Mouse (Mus musculus): Measurements from ENCODE around the gene Calr.
A peak's percentile ranks its signal among the peaks of the same experiment; 100 is the strongest.

Gene Calr

DNA sequence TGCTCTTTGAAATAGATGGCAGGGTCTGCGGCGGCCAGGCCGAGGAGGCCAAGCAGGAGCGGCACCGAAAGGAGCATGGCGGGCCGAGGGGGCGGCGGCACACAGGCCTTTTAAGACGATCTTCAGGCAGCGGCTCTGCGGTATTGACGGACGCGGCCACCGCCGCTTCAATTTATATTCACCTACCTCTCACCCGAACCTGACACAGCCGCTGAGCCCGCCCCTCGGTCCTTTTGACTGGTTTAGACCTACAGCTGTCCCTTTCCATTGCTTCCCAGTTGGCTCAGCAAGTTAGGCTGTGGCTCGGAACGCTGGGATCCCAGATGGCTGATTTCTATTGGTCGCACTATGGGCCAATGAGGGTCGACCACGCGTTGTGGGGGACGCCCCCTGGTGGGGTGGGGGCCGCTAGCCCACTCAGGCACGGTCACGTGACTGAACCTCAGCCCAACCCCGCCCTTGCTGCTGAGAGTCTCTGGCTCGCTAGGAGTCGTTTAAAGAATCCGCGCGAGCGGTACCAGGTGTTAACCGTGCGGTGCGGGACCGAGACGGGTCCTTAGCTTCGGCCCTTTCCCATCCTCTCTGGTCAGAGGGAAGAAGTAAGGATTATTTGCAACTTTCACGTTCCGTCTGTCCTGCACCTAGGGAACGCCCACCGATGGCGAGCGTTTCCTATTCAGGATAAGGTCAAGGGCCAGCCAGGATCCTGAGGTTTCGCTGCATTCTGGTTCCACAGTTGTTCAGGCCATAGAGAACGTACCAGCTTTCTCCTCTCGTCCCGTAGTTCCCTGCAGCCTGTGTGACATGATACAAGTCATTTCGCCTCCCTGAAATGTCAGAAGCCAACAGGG is at the start of gene Calr:
Calr (minus strand) TSS at position 213 of the 851 bp plus-strand sequence.
- DNase-seq (ENCODE audit: low spot score) = peak; percentile 100

DNA sequence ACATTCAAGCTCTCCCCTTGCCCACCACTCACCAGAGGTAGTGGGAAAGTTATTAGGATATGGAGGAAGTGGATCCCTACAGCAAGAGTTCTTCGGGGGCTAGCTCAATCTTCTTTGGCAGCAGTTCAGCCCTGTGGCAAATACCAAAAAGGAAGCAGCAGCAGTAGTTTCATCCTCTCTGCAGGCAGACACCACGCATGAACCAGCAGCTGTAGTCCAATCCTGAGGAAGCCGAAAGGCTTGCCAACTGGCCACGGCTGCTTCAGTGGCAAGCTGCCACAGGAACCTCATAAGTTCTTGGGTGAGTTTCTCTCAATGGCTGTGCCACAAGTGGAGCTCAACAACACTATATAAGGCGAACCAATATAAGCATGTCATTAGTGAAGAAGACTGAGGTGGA is 49.2 kb upstream of the Calr start:
- no peak for DNase-seq (ENCODE audit: low spot score)

DNA sequence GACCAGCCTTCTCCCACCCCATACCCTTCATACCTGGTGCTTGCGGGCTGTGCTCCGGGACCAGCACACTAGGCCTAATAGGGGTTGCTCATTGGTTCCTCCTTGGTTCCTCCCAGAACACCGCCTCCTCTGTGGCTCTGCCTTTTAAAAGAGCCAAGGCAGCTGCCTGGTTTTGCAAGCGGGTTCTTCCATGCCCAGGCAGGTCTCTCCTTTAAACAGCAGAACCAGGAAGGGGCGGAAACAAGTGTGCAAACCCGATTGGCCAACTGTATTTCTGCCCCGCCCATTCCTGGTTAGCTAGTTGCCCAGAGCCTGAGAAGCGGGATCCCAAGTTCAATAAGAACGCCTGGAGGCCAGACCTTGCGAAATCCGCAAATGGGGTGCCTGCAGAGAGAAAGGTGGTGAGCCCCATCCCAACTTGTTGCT is 47.0 kb upstream of the Calr start, which contains the start of gene Gcdh:
Gcdh (minus strand) TSS at position 213 of the 426 bp plus-strand sequence.
- DNase-seq (ENCODE audit: low spot score) = peak; percentile 98

DNA sequence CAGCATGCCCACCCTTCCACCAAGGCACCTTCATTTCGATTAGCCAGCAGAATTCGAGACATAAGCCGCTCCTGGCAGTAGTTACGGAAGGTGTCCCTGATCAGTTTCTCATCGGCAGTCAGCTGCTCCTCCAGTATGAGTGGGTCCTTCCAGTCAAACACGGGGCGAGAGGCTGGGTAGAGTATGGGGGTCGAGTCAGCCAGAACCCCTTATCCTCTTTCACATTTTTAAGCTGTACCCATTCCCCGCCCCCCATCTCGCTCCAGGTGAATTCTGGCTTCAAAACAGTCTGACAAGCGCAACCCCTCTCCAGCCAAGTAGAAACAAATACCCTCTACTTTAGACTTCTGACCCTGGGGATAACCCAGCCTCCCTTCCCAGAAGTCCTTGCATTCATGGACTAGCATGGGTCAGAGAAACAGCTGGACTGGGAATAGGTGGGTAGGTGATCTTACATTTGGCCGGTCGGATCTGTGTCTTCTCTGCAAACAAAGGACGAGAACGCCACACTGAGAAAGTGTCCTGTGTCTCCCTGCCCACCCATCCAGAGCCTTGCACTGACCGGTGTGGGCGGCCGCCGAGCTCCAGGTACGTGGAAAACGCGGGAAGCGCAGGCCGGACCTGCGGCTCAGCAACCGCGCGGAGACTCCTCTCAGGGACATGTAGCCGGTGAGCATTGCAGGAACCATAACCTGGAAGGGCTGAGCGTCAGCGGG is 46.4 kb upstream of the Calr start:
- no peak for DNase-seq (ENCODE audit: low spot score)

DNA sequence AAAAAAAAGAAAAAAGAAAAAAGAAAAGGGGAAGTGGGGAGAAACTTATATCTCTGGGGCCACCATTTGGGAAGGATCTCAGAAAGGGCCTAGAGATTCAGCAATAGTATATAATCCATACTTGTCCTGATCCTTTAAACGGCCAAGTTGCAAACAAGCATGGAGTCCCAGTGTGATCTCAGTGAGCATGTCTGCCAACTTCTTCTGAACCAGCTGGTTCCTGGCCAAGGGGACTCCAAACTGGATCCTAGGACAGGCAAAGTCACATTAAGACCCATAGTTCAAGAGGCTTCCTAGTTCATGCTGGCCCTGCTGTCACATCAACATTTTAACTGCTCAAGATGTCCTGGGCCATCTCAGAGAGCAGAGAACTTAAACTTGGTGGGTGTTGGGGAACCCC is 42.4 kb upstream of the Calr start:
- no peak for DNase-seq (ENCODE audit: low spot score)

DNA sequence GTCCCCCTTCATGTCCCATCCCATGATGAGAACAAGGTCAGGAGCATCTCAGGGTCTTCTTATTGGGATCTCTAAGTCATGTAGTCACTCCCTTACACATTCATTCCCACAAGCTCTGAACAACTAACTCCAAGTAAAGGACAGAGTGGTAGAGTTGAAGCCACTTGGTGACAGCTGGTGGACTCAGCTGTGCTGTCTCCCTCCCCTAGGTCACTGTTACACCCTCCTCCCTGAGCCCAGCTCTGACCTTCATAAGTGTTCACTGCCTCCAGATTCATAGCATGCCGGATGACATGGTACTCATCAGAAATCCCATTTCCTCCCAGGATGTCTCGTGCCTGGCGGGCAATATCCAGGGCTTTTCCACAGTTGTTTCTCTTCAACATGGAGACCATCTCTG is 41.5 kb upstream of the Calr start:
- DNase-seq (ENCODE audit: low spot score) = no peak

DNA sequence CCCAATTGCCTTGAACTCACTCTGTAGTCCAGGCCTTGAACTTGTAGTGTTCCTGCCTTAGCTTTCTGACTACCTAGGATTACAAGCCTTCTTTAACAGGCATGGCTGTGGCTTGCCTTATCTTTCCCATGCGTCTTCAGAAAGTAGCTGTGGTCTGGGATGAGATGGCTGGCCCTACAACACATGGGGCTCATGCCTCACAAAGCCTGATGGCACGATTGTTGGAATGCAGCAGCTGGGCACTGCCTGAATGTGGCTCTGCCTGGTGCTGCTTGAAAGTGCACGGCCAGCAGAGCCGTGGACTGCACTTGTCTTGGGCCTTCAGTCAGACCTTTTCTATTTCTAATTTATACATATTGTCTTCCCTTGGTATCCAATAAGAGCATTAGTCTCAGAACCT is 38.0 kb upstream of the Calr start:
- no peak for DNase-seq (ENCODE audit: low spot score)

DNA sequence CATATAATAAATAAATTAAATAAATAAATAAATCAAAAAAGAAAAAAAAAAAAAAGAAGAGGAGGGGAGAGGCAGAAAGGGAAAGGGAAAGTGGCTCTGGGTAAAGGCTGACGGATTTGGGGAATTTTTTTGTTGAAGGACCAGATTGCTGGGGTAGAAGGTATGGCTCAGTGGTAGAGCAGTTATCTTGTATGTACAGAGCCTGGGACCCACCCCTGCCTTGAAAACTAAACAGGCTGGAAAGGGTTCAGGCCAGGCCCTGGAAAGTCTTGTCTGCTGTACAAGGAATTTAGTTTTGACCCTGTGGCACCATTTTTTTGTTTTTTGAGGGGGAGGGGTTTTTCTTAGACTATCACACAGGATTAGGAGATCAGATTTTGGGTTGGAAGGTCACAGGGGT is 32.2 kb upstream of the Calr start:
- no peak for DNase-seq (ENCODE audit: low spot score)

DNA sequence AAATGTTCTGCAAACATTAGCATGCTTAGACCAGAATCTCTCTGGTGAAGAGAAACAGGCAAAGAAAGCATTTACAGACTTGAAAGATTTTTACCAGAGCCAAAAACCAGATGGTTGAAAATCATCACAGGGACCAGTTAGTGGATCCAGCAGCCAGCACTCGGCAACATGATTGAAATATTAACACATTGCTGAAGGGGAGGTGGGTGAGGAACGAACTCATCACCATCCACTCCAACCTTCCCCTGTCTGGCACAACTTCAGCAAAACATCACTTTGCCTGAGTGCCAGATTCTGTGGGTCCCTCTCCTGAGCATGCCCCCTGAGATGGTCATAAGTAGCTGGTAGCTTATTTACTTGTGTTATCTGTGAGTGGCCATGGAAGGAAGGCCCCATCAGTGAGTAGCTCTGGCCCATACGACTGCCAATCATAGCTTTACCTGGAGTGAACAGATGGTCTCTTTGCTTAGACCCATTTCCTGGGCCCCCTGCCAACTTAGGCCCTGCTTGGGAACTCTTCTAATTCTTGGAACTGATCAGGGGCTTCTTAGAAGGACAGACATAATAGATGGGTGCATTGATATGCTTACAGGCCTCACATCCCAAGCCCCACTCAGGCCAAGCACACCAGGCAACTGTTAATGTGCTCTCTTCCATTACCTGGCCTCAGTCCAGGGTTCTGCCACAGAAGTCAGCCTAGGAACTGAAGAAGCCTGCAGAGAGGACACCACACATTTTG is 30.7 kb upstream of the Calr start:
- DNase-seq (ENCODE audit: low spot score) = no peak

DNA sequence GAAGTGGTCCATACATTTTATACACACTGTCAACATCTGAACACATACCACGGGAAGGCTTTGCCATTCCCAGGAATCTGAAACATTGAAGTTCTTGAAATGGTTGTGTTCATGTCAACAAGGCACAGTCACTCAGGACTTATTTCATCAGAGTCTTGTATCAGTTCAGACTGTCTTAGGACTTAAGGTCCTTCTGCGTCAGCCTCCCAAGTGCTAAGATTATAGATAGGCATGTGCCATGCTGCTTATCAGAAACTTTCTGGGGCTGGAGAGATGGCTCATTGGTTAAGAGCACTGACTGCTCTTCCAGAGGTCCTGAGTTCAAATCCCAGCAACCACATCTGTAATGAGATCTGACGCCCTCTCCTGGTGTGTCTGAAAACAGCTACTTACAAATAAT is 27.6 kb upstream of the Calr start:
- no peak for DNase-seq (ENCODE audit: low spot score)

DNA sequence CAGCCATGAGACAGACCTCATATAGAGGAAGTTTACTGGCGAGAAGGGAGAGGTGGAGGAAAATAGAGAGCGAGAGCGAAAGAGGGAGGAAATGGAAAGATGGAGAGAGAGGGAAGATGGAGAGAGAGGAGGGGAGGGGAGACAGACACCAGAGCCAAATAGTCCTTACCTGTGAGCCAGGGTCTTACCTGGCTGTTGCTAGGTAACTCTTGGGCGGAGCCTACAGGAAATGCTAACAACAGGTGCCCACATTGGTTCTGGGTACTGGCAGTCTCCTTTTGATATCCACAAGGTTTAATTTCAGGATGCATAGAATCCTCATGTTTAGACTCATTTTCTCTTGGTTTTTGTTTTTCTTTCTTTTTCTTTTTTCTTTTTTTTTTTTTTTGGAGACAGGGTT is 26.3 kb upstream of the Calr start:
- DNase-seq (ENCODE audit: low spot score) = no peak

DNA sequence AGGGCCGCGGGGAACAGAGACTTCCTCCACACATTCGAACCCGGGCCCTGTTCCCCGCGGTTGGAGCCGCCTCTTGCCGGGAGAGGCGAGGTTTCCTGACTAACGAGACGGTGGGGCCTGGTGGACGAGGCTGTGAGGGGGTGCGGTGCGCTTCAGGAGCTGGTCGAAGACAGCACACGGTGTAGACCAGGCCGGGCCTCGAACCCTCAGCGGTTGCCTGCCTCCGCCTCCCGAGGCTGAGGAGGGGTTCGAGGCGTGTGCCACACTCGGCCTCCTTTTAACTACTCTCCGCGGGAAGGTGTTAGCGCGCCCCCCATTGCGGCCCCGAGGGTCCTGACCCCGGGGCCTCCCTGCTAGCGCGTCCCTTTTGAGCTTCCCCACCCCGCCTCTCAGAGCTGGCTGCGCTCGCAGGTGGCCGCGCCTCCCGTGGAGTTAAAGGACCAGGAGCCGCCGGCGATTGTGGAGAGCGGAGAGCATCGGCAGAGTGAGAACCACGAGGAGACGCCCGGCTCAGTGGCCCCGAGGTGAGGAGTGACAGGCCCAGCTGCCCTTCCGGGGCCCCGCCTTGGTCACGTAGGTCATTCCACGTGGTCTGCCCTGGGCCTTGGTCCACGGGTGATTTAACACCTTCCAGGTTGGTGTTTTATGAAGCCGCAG is 25.7 kb upstream of the Calr start:
- DNase-seq (ENCODE audit: low spot score) = peak; percentile 12

DNA sequence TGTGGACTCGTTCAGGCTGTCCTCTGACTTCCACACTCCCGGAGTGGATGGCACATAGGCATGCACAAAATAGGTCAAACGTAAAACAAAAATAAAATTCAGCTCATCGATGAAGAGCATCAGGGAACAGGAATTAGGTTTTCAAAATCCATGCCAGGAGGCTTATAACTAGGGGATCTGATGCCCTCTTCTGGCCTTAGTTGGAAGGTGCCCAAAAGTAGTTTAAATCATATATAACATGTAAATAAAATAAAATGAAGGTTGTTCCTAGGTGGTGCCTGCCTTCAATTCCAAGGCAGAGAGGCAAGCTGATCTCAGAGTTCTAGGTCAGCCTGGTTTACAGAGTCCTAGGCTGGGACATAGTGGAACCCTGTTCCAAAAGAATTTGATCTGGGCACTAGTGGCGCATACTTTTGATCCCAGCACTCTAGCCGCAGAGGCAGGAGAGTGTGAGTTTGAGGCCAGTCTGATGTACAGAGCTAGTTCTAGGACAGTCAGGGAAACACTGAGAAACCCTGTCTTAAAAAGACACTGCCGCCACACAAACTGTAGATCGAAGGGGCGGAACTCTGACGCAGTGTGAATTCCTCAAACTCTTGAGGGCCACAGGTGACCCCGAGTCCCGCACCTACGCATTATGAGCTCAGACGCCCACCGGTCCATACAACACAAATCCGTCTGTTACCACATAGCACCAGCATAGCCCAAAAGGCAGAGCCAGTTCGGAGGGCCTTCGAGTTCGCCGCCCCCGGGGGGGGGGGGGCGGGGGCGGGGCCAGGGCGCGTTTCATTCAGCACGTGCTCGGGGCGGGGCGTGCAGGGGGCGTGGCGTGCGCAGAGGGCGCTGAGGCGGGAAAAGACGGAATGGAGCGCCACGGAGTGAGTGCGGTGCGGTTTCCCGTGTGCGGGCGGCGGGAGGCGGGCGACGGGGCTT is 24.9 kb upstream of the Calr start, which contains the start of gene Syce2:
Syce2 (plus strand) TSS at position 736 of the 933 bp plus-strand sequence.
- peak; percentile 81 for DNase-seq (ENCODE audit: low spot score)

DNA sequence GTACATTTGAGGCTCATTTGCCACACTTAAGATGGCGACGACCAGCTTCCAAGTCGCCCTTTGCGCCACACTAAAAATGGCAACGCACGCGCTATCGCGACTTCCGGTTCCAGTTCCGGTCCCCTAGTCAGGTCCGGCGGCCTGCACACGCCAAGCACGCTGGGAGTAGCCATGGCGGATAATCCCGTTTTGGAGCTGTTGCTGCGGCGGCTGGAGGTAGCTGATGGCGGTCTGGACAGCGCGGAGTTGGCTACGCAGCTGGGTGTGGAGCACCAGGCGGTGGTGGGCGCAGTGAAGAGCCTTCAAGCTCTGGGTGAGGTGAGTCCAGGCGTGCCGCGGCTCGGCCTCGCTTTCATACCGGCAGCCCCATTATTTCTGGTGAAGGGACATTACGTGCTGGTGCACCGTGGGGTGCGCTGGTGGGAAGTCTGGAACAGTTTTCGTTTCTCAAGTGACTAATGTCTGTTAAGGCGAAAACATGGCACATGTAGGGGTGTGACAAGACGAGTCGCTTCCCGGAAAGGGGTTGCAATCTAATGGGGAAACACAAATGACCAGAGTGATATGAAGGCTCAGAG is 10.2 kb upstream of the Calr start, which contains the start of gene Farsa:
Farsa (plus strand) TSS at position 126 of the 578 bp plus-strand sequence.
- DNase-seq (ENCODE audit: low spot score) = peak; percentile 94

DNA sequence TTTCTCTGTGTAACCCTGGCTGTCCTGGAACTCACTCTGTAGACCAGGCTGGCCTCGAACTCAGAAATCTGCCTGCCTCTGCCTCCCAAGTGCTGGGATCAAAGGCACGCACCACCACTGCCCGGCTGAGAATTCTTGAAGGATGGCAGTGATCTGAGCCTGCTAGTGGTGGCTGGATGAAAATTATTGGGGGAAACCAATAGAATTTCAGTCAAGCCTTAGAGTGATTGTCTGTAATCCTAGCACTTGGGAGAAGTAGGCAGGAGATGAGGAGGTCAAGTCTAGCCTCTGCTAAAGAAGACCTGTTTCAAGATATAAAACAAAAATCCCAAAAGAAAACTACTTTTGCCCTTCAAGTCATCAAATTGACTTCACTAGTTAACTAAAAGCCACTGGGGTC is 9.7 kb upstream of the Calr start:
- DNase-seq (ENCODE audit: low spot score) = no peak

DNA sequence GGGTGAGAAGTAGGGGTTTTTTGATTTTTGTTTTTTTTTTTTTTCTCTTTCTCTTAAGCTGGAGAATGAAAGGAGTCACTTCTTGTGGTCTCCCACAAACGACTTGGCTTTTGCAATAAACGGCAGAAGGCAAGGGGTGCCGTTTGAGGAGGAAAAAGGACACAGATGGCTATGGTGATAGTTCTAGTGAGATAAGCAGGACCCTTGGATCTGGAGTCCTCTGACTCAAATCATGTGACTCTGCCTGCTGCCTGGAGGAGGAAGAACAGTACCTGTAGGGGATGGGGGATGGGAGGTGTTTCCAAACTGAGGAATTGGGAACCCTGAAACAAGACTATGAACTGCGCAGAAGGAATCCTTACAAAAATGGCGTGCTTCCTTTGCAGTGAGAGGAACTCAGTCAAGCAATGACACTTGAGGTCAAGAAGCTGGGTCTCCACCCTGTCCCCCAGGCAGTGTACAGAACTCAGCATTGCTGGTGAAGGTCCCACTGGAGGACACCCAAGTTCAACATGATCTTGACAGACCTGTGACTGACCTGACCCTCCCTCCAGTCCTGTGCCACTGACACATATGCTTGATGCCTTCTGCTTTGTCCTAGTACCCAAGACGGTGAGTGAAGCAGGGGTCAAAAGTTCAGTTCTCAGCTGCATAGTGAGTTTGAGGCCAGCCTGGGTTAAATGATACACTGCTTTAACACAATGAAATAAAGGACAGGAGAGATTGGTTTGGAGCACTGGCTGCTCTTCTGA is 1.1 kb upstream of the Calr start:
- peak; percentile 18 for DNase-seq (ENCODE audit: low spot score)

DNA sequence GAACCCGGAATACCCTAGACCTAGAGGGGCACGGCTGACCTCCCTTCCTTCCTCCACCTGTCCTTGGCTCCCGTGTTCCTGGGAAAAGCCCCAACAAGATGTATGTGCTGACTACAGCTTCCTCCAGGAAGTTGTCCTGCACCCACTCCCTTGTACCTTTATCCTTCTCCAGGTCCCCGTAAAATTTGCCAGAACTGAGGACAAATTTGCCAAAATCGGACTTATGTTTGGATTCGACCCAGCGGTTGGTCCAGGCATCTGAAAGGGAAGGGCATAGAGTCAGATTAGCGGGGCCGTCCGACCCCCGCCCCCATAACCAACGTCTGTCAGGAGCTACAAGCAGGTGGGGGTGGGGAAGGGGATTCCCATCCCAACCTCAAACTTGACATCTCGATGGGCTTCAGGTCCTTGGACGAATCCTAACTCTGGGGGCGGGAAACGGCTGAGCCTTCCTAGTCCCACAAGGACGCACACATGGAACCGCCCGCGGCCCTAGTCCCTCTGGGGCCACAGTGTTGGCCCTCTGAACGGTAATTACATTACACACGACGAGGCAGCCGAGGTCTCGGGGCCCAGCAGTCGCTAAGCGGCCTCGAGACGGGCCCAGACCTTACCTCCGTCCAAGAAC is 526 bp downstream of the Calr start:
- no peak for DNase-seq (ENCODE audit: low spot score)

DNA sequence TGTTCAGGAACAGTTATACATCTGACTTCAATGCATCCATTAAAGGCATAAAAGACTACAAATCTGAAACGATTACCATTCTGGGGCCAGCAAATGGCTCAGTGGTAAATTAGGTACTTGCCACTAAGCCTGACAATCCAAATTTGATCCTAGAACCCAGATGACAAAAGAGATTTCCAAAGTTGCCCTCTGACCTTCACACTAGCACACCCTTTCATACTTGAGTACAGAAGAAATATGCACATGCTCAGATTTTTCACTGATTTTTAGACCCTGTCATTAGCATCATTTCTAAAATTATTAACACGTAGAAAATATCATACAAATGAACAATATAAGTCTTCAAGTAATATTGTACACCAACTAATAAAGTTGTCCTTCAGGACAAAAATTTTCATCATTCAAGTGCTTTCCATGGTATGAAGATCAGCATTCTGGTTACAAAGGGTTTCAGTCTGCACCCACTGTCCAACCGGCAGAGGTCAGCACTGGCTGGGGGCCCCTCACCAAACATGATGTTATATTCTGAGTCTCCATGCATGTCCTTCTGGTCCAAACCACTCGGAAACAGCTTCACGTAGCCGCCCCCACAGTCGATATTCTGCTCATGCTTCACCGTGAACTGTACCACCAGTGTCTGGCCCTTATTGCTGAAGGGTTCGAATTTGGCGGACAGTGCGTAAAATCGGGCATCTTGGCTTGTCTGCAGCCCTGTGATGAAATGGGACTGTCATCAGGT is 1.2 kb downstream of the Calr start:
- peak; percentile 41 for DNase-seq (ENCODE audit: low spot score)

Data from lung, postnatal 25 days (tissue).